Mouse (Mus musculus) megakaryocyte progenitor cell, adult 5-6 weeks (primary cell): ENCODE results near the gene Pcbd2. TPM values are rescaled to one million over a fixed set of nuclear protein-coding genes. Genes with fewer than 3 reads are reported as not detected.

Experiments used
- ATAC-seq: replicated peaks from 2 replicates; pipeline ENCODE4 v1.8.0; 2016; ENCODE audit warnings: mild to moderate bottlenecking, moderate TSS enrichment, inconsistent platforms; ENCODE audit not compliant: poor library complexity
- total RNA-seq, 2 experiments: library from RNA; stranded (forward) in 1 of 2; stranded (reverse) in 1 of 2; fragments of 157-497, 149-512 nt in 1 of 2; fragments of 200-1000 nt in 1 of 2; gene quantifications; 2 replicates each; pipeline versions ENCODE4 v1.2.3 to v1.2.4; 2015 to 2017

Gene Pcbd2
- total RNA-seq, 2 experiments from 2014 or later = 18.4 to 38.6 TPM

GRCm38 (mm10) chr13:55825245-55825681, 98.1 kb downstream of the Pcbd2 start:
- ATAC-seq = no peak

GRCm38 (mm10) chr13:55826008-55826671, 99.0 kb downstream of the Pcbd2 start:
- ATAC-seq = no peak

Other genes with a start within 250 kb of the Pcbd2 start
- gene Dbn1, start 239.3 kb upstream of the Pcbd2 start, total RNA-seq (2015) = 0.72 and 0.76 TPM in 2 replicates
- gene Dbn1, start 239.3 kb upstream of the Pcbd2 start, total RNA-seq (2017) = 2.3 and 2.7 TPM in 2 replicates
- 12.7 and 13.0 TPM in 2 replicates for gene Pdlim7, start 213.7 kb upstream of the Pcbd2 start, total RNA-seq (2015)
- 5.3 and 5.9 TPM in 2 replicates for gene Pdlim7, start 213.7 kb upstream of the Pcbd2 start, total RNA-seq (2017)
- 18.1 and 34.6 TPM in 2 replicates for gene Dok3, start 198.1 kb upstream of the Pcbd2 start, total RNA-seq (2015)
- gene Dok3, start 198.1 kb upstream of the Pcbd2 start, total RNA-seq (2017) = 22.9 and 31.2 TPM in 2 replicates
- gene Ddx41, start 190.7 kb upstream of the Pcbd2 start, total RNA-seq (2015) = 28.0 and 29.1 TPM in 2 replicates
- gene Ddx41, start 190.7 kb upstream of the Pcbd2 start, total RNA-seq (2017) = 66.9 and 78.0 TPM in 2 replicates
- gene Fam193b, start 156.2 kb upstream of the Pcbd2 start, total RNA-seq (2015) = 24.9 and 29.1 TPM in 2 replicates
- gene Fam193b, start 156.2 kb upstream of the Pcbd2 start, total RNA-seq (2017) = 21.8 and 25.1 TPM in 2 replicates
- 92.3 and 117 TPM in 2 replicates for gene Tmed9, start 153.6 kb upstream of the Pcbd2 start, total RNA-seq (2015)
- gene Tmed9, start 153.6 kb upstream of the Pcbd2 start, total RNA-seq (2017) = 194 and 211 TPM in 2 replicates
- gene B4galt7, start 127.5 kb upstream of the Pcbd2 start, total RNA-seq (2015) = 10.6 and 13.0 TPM in 2 replicates
- 12.8 and 16.7 TPM in 2 replicates for gene B4galt7, start 127.5 kb upstream of the Pcbd2 start, total RNA-seq (2017)
- gene Caml, start 104.4 kb upstream of the Pcbd2 start, total RNA-seq (2015) = 50.0 and 50.4 TPM in 2 replicates
- gene Caml, start 104.4 kb upstream of the Pcbd2 start, total RNA-seq (2017) = 49.5 and 54.7 TPM in 2 replicates
- gene Ddx46, start 92.3 kb upstream of the Pcbd2 start, total RNA-seq (2015) = 62.4 and 76.8 TPM in 2 replicates
- 79.0 and 153 TPM in 2 replicates for gene Ddx46, start 92.3 kb upstream of the Pcbd2 start, total RNA-seq (2017)
- 65.0 and 76.9 TPM in 2 replicates for gene B230219D22Rik, start 34.2 kb upstream of the Pcbd2 start, total RNA-seq (2015)
- gene B230219D22Rik, start 34.2 kb upstream of the Pcbd2 start, total RNA-seq (2017) = 35.9 and 39.5 TPM in 2 replicates
- 27.5 and 27.8 TPM in 2 replicates for gene Txndc15, start 12.7 kb upstream of the Pcbd2 start, total RNA-seq (2015)
- 42.2 and 53.1 TPM in 2 replicates for gene Txndc15, start 12.7 kb upstream of the Pcbd2 start, total RNA-seq (2017)
- gene Catsper3, start 57.2 kb downstream of the Pcbd2 start, total RNA-seq (2015) = 0.37 TPM in 1 of 2 replicates, not detected in the other
- gene Catsper3, start 57.2 kb downstream of the Pcbd2 start, total RNA-seq (2017) = not detected in 2 replicates
- not detected in 2 replicates for gene Pitx1, start 108.8 kb downstream of the Pcbd2 start, total RNA-seq (2015)
- gene Pitx1, start 108.8 kb downstream of the Pcbd2 start, total RNA-seq (2017) = not detected in 2 replicates